Comparison of ENCODE assay signal across 8 mouse cellular contexts in genomic region chr5:125267150-125267961, GRCm38 (mm10).
A peak's percentile ranks its signal among the peaks of the same experiment; 100 is the strongest.
DNase-seq lines count a peak whose midpoint lies in the region; ATAC-seq lines count a peak whose summit lies in the region.
"Had no signal": no experiment of that assay in that cellular context is flagged by ENCODE, and none has a peak within 500 bp of the region (broad histone marks: within the 10 kb centered on the region; RNA-seq: fewer than 3 reads in every experiment).

No protein-coding gene starts in this region.

- H3K4me3 ChIP-seq in intestine, embryonic 14.5 days (ENCODE audit: low read depth, low read length) = peak overlapping the region; percentile 8
- no peak overlapping the region for H3K4me3 ChIP-seq in liver, embryonic 13.5 days (replicated peaks)

- peaks cover 13% of the 10 kb centered on the region for H3K4me1 ChIP-seq in intestine, embryonic 14.5 days (replicated peaks; ENCODE audit: control insufficient read depth, insufficient read depth, low read length)
- H3K4me1 ChIP-seq in liver, embryonic 13.5 days (replicated peaks) = peaks cover 25% of the 10 kb centered on the region

- ATAC-seq in intestine, embryonic 14.5 days (replicated peaks; ENCODE audit: low FRiP score, low TSS enrichment, low read depth) = no peak
- no peak for ATAC-seq in liver, embryonic 13.5 days (ENCODE audit: low read depth)

- H3K4me2 ChIP-seq in intestine, embryonic 14.5 days (ENCODE audit: low read length) = peak overlapping the region; percentile 40
- H3K4me2 ChIP-seq in liver, embryonic 13.5 days = peak overlapping the region; percentile 45

- H3K36me3 ChIP-seq in intestine, embryonic 14.5 days (ENCODE audit: control insufficient read depth, insufficient read depth, low read length) = no peaks in the 10 kb centered on the region
- no peaks in the 10 kb centered on the region for H3K36me3 ChIP-seq in liver, embryonic 13.5 days

- peak; percentile 54 for DNase-seq in MEL-GATA-1-ER (ENCODE audit: extremely low read depth, low read depth)
- peak; percentile 89 to 90 for DNase-seq in adrenal gland, postnatal 36 days
- DNase-seq in gastrocnemius, postnatal 36 days = peak; percentile 40 to 49
- no peak for DNase-seq in intestine, embryonic 14.5 days (ENCODE audit: low spot score)
- no peak for DNase-seq in liver, embryonic 13.5 days
- peak; percentile 50 for DNase-seq in neural tube, embryonic 10.5 days (ENCODE audit: extremely low spot score, low spot score)
- DNase-seq in spleen, adult 12 weeks (ENCODE audit: low spot score) = no peak

- no peaks in the 10 kb centered on the region for H3K9me3 ChIP-seq in intestine, embryonic 14.5 days (ENCODE audit: control insufficient read depth, low read length)
- H3K9me3 ChIP-seq in liver, embryonic 13.5 days (replicated peaks) = no peaks in the 10 kb centered on the region

- H3K9ac ChIP-seq in intestine, embryonic 14.5 days (ENCODE audit: low read length) = no peak overlapping the region
- H3K9ac ChIP-seq in liver, embryonic 13.5 days = no peak overlapping the region

- intact Hi-C loops in gastrocnemius, postnatal 36 days (cut with DNase I) = loop anchor here (5.0 kb wide), 1 partner anchor 80 kb away; no protein-coding TSS in a partner anchor

- H3K27ac ChIP-seq in intestine, embryonic 14.5 days (ENCODE audit: low read depth) = no peak overlapping the region
- no peak overlapping the region for H3K27ac ChIP-seq in liver, embryonic 13.5 days
- H3K27ac ChIP-seq: macrophage had no signal

- H3K27me3 ChIP-seq in intestine, embryonic 14.5 days (replicated peaks; ENCODE audit: control insufficient read depth, insufficient read depth, low read length) = no peaks in the 10 kb centered on the region
- 0 out of 2 replicates have a peak, but pooled peaks cover 3% of the 10 kb centered on the region for H3K27me3 ChIP-seq in liver, embryonic 13.5 days

- 34% methylated on average over 35 of the region's 35 CpGs for WGBS in intestine, embryonic 14.5 days
- WGBS in liver, embryonic 13.5 days (ENCODE audit: insufficient replicate concordance) = 40% methylated on average over 35 of the region's 35 CpGs

Comparison
In these comparisons a context has a peak if more than half of its experiments do, and no peak if none do; other contexts are left out.
1. DNase-seq: peak in MEL-GATA-1-ER (single experiment), adrenal gland, postnatal 36 days (2 of 2), gastrocnemius, postnatal 36 days (2 of 2) and neural tube, embryonic 10.5 days (single experiment); none in intestine, embryonic 14.5 days (single experiment), liver, embryonic 13.5 days (single experiment) and spleen, adult 12 weeks (single experiment).